Mouse (Mus musculus) mesoderm, embryonic 11.5 days (tissue): ENCODE measurements at regions not wholly inside any gene's neighbourhood (a gene's known extent, or its start where the extent isn't known, plus 50 kb on each side); places are given as distances from the start of the nearest gene placed in this dataset.
"Not testable (repeated sequence)": the region's sequence is repeated elsewhere in the genome, so short reads cannot be mapped to it uniquely, and the experiment has no call there.

Source experiments
- DNase-seq: peaks from one replicate; pipeline ENCODE4 v3.0.0-alpha.2; 2012; ENCODE audit warnings: low read depth, low spot score

DNA sequence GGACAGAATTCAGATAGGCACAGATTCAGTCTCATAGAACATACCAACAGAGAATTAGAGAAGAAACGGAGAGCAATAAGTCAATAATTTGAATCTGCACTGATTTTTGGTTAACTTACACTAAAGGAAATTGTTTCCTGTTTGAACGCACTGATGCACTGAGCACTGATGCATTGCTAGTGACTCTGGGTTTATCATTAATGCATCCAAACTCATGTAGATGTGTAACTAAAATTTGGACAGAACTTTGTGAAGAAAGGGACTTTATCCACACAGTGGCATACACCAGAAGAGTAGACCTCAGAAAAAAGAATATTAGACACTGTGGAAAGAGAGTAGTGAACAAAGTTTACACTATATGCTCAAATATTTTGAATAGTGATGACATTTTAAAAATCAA, 364.2 kb downstream of the Casp12 start:
- DNase-seq, result no peak

DNA sequence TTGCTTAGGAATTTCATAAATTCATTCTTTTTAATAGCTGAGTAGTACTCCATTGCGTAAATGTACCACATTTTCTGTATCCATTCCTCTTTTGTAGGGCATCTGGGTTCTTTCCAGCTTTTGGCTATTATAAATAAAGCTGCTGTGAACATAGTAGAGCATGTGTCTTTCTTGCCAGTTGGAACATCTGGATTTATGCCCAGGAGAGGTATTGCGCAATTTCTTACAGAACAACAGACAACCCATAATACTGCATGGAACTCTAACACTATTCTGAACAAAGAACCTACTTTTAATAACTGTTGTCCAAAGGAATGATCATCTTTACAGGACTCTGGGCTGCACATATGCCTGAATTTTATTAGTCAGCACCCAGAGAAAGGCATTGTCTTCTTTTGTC, 373.4 kb downstream of the Casp12 start:
- not testable (repeated sequence) for DNase-seq

DNA sequence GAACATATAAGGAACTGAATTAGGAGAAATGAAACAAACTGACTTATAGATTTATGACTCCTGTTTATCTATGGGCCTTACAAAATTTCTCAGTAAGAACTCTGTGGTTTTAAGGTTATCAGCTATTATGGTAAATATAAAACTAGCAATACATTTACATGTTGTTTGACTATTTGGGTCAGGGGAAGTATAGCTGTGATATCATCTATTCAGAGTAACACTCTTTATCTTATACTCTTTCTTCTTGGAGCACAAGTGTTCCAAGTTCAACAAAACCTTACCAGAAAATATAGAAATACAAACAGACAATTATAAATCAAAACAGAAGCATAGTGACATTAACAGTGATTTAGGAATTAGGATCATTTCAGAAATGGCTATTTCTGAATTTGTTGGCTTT, 383.6 kb downstream of the Casp12 start:
- DNase-seq, result no peak

DNA sequence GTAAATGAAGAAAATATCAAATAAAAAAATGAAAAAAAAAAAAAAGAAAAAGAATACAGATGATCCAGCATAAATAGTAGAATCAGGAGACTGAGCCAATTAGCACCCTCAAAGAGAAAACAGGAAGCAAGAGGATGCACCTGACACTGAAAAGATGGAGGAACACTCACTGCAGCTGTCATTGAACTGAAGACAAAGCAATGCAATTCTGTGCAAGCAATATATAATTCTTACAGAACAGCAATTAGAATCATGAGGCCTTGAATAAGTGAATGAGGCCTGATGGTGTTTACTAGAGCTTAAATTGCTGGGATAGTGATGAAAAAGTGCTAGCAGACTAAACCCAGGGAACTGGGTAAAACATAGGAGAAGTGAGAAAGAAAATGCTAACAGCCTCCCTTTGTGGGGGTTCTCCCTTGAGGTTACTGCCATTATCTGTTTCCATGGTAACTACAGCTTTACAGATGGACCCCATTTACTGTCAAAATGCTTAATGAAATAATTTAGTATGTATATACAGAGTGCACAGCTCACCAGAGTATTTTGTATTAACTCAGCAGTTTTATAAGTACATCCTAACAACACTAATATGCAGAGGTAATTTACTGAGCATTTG, 407.6 kb downstream of the Casp12 start:
- peak; percentile 7 for DNase-seq

DNA sequence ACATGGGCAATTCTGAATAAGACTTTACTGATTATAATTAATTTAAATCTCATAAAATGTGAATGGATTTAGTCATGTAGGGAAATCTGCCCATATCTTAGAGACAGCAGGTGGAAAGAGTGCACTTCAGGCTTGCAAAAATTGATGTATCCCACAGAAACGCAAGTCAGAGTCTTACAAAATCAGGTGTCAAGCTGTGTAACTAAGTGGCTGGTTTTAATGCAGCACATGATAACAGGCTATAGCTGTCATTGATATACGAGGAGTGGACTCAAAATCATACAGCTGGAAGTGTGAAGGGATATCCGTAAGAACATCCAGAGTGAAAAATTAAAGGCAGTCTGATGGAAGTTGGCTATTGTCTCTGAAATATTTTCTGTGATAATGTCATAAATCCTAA, 408.6 kb downstream of the Casp12 start:
- DNase-seq, result no peak

DNA sequence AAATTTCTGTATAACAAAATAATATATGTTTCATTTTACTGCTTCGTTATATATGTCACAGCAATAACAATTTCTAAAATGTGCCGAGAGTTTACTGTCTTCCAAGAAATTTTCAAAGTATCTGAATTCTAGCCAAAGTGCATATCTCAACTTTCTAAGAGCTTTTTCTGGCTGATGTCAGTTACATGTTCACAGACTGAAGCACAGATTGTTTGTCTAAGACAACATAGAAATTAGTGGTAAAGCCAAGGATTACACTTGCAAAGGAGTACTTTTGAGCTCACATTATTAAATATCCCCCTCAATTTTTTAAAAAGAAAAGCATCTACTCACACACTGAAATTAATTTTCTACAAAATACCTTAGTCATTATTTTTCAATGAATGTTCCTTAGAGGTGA, 407.2 kb upstream of the Pdgfd start:
- no peak for DNase-seq

DNA sequence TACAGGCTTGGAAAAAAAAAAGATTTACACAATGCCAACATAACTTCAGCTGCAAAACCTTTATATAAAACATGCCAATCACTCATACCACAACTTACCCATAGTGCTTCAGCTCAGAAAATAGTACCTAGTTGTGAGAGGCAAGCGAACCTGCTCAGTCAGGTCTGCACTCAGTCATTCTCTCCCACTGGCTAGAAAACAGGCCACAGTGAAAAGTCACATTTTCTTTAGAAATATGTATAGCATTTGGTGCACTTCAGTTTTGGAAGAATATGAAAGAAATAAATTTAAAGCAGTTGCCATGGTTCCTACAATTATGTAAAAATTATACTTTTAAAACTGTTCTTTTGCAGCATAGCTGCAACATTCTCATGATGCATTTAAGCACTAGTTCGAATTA, 398.5 kb upstream of the Pdgfd start:
- no peak for DNase-seq

DNA sequence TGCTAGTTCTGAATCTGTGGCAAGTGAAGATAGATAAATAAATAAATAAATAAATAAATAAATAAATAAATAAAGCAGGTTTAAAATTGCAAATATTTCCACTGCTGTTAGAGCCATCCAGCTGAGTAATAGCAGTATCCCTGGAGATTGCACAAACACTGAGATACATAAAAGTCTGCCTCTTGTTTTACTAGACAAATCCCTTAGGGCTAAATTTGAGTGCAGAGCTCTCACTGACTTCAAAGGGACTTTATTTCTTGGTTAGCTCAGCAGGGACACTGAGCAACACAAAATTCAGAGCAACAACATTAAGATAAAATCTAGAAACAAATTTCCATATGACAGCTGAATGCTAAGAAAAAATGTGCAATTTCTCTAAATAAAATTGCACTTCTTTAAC, 397.2 kb upstream of the Pdgfd start:
- DNase-seq, result no peak
